Mouse (Mus musculus): Measurements from ENCODE around the gene Gm5485.

Gene Gm5485

GRCm38 (mm10) chr16:48372461-48372860 is 39.8 kb downstream of the Gm5485 start:
- no peak for DNase-seq (ENCODE audit: low spot score)

GRCm38 (mm10) chr16:48368096-48368495 is 44.1 kb downstream of the Gm5485 start:
- no peak for DNase-seq (ENCODE audit: low spot score)

GRCm38 (mm10) chr16:48366801-48367200 is 45.4 kb downstream of the Gm5485 start:
- no peak for DNase-seq (ENCODE audit: low spot score)

GRCm38 (mm10) chr16:48360887-48361286 is 51.3 kb downstream of the Gm5485 start:
- DNase-seq (ENCODE audit: low spot score): no peak

- DNase-seq (ENCODE audit: low spot score): no peak
Measured at GRCm38 (mm10) chr16:48356417-48356816, 55.8 kb downstream of the Gm5485 start.

- no peak for DNase-seq (ENCODE audit: low spot score)
Measured at GRCm38 (mm10) chr16:48355716-48356115, 56.5 kb downstream of the Gm5485 start.

Data from testis, postnatal 14 days (tissue).